Mouse (Mus musculus) thymus, adult 2 months (tissue): Measurements from ENCODE around the gene Adgrb3.

ENCODE experiments used
- CTCF ChIP-seq: fragments of 200-500 bp; IDR thresholded peaks from 2 replicates; pipeline ENCODE4 v1.5.1; 2012; ENCODE audit warnings: mild to moderate bottlenecking, control low read depth, low read length, moderate library complexity, borderline replicate concordance; ENCODE audit not compliant: control insufficient read depth, poor library complexity, insufficient read depth; ENCODE audit errors: extremely low read depth
- POLR2A ChIP-seq: fragments of 200-500 bp; IDR thresholded peaks from 2 replicates; pipeline ENCODE4 v1.6.1; 2012; ENCODE audit warnings: mild to moderate bottlenecking, low read length, control low read depth, moderate library complexity; ENCODE audit not compliant: control insufficient read depth, poor library complexity, insufficient read depth; ENCODE audit errors: extremely low read depth

- TF ChIP-seq CTCF (no peak), POLR2A (no peak)
Observed at GRCm38 (mm10) chr1:25107500-25108101, 721.9 kb downstream of the Adgrb3 start.
